ENCODE assay signal across 8 mouse cellular contexts in the genomic region with DNA sequence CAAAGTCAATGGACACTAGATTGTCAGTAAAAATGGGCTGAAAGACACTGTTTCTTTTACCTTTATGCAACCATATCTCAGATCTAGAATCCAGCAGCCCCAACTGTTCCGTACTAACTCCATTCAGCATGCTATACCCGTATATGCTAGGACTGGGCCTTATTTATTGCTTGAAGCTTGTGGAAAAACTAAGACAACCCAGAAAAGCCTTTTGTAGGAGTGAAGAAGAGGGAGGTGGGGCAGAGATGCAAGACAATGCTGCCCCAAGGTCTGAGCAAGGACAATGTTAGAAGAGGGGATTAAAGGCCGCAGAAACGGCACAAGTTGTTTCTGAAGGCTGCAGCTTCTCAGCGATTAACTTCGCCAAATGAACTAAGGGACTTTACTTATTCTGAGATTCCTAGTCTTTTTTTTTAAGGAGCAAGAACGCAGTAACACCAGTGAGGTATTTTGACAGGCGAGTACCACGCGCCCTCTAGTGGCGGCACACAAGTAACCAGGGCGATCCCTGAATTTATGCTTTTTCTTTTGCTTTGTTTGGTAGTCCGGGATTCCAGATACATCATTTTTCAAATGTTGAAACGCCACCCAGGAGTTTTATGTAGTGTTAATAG.
DNase-seq lines count a peak whose midpoint lies in the region; ATAC-seq and TF ChIP-seq lines count a peak whose summit lies in the region.

No protein-coding gene starts in this region.

- H3K36me3 ChIP-seq in embryonic facial prominence, embryonic 10.5 days (replicated peaks), result no peaks in the 10 kb centered on the region
- H3K36me3 ChIP-seq in heart, adult 2 months (ENCODE audit: control insufficient read depth, insufficient read depth, low read length), result no peaks in the 10 kb centered on the region
- H3K36me3 ChIP-seq in kidney, adult 2 months (ENCODE audit: control insufficient read depth, insufficient read depth, low read length), result no peaks in the 10 kb centered on the region
- H3K36me3 ChIP-seq in midbrain, embryonic 12.5 days, result no peaks in the 10 kb centered on the region
- H3K36me3 ChIP-seq in splenic B cell, adult 2 months (ENCODE audit: control insufficient read depth, insufficient read depth, low read length, poor library complexity, severe bottlenecking), result no peaks in the 10 kb centered on the region

- no peak overlapping the region for H3K4me3 ChIP-seq in embryonic facial prominence, embryonic 10.5 days
- no peak overlapping the region for H3K4me3 ChIP-seq in heart, adult 2 months
- no peak overlapping the region for H3K4me3 ChIP-seq in kidney, adult 2 months (ENCODE audit: insufficient read depth, low read depth, low read length)
- H3K4me3 ChIP-seq in midbrain, embryonic 12.5 days, result no peak overlapping the region

- peak; percentile 68 for ATAC-seq in midbrain, embryonic 12.5 days (ENCODE audit: low FRiP score, low read depth)

- H3K9ac ChIP-seq in heart, adult 2 months (ENCODE audit: low read depth, low read length), result no peak overlapping the region
- H3K9ac ChIP-seq in midbrain, embryonic 12.5 days (replicated peaks), result no peak overlapping the region

- H3K9me3 ChIP-seq in embryonic facial prominence, embryonic 10.5 days, result no peaks in the 10 kb centered on the region
- H3K9me3 ChIP-seq in midbrain, embryonic 12.5 days, result no peaks in the 10 kb centered on the region

- peak overlapping the region; percentile 25; the same call in 1 of the 2 replicates for H3K4me2 ChIP-seq in midbrain, embryonic 12.5 days (replicated peaks)

- 0 out of 2 replicates have a peak overlapping the region, but pooled peaks have one; percentile 24 for H3K27ac ChIP-seq in embryonic facial prominence, embryonic 10.5 days (replicated peaks)
- H3K27ac ChIP-seq in heart, adult 2 months, result no peak overlapping the region
- H3K27ac ChIP-seq in kidney, adult 2 months (ENCODE audit: insufficient read depth, low read depth, low read length), result peak overlapping the region; percentile 73; the same call in 1 of the 2 replicates
- no peak overlapping the region for H3K27ac ChIP-seq in midbrain, embryonic 12.5 days (replicated peaks)

- H3K4me1 ChIP-seq in embryonic facial prominence, embryonic 10.5 days, result peaks cover 16% of the 10 kb centered on the region
- no peaks in the 10 kb centered on the region for H3K4me1 ChIP-seq in heart, adult 2 months (ENCODE audit: control insufficient read depth, insufficient read depth, low read length)
- H3K4me1 ChIP-seq in kidney, adult 2 months (ENCODE audit: control insufficient read depth, insufficient read depth, low read length), result peaks cover 6% of the 10 kb centered on the region
- no peaks in the 10 kb centered on the region for H3K4me1 ChIP-seq in midbrain, embryonic 12.5 days

- peak; percentile 50 for DNase-seq in A20 (ENCODE audit: low read depth, low spot score)
- DNase-seq in adrenal gland, postnatal 14 days, result peak; percentile 84
- DNase-seq in embryonic facial prominence, embryonic 10.5 days (ENCODE audit: low spot score), result peak; percentile 74
- peak; percentile 66 to 75 for DNase-seq in heart, adult 2 months
- peak; percentile 89 for DNase-seq in kidney, adult 2 months
- peak; percentile 76 for DNase-seq in left cerebral cortex, postnatal 4 days
- DNase-seq in splenic B cell, adult 2 months (ENCODE audit: low read depth, low spot score), result peak; percentile 45

- no peak; the same call in 1 of the 2 replicates for TF ChIP-seq CTCF in heart, adult 2 months (IDR thresholded peaks at IDR 0.05)
- peak; percentile 86 for TF ChIP-seq CTCF in kidney, adult 2 months (conservative IDR thresholded peaks at IDR 0.05; ENCODE audit: insufficient read depth, insufficient read length, low read depth, low read length)

- intact Hi-C loops in heart, adult 2 months (cut with DNase I), result loop anchor here (1.0 to 5.0 kb wide), 4 partner anchors 142 to 301 kb away; partner anchors contain the start of gene Ccdc34
- intact Hi-C loops in left cerebral cortex, postnatal 4 days (cut with DNase I), result loop anchor here (10.0 kb wide), 1 partner anchor 190 kb away; the partner anchor contains the start of gene Ccdc34

- 12% methylated on average over 14 of the region's 14 CpGs for WGBS in embryonic facial prominence, embryonic 10.5 days
- WGBS in heart, adult 2 months, result 10% methylated on average over 14 of the region's 14 CpGs
- WGBS in kidney, adult 2 months, result 4% methylated on average over 14 of the region's 14 CpGs
- WGBS in midbrain, embryonic 12.5 days, result 10% methylated on average over 14 of the region's 14 CpGs

- peak; percentile 68; the same call in 1 of the 2 replicates for TF ChIP-seq EP300 in heart, adult 2 months (IDR thresholded peaks at IDR 0.05; ENCODE audit: insufficient read depth, low read depth, low read length)

- no peaks in the 10 kb centered on the region for H3K27me3 ChIP-seq in embryonic facial prominence, embryonic 10.5 days (replicated peaks; ENCODE audit: low read depth, poor library complexity, severe bottlenecking)
- H3K27me3 ChIP-seq in heart, adult 2 months (ENCODE audit: control insufficient read depth, insufficient read depth, low read length), result no peaks in the 10 kb centered on the region
- no peaks in the 10 kb centered on the region for H3K27me3 ChIP-seq in kidney, adult 2 months (replicated peaks; ENCODE audit: control insufficient read depth, insufficient read depth, low read length)
- no peaks in the 10 kb centered on the region for H3K27me3 ChIP-seq in midbrain, embryonic 12.5 days
- no peaks in the 10 kb centered on the region; the same call in 1 of the 2 replicates for H3K27me3 ChIP-seq in splenic B cell, adult 2 months (ENCODE audit: control insufficient read depth, insufficient read depth, low read length, poor library complexity, severe bottlenecking)

- no peak for TF ChIP-seq POLR2A in heart, adult 2 months (IDR thresholded peaks at IDR 0.05; ENCODE audit: insufficient read depth, low read depth, low read length)
- TF ChIP-seq POLR2A in kidney, adult 2 months (IDR thresholded peaks at IDR 0.05; ENCODE audit: low read depth, low read length), result no peak

- no peaks in the 10 kb centered on the region for H3K79me2 ChIP-seq in heart, adult 2 months (replicated peaks; ENCODE audit: control insufficient read depth, insufficient read depth, low read length)

Comparison
In these comparisons a context has a peak if more than half of its experiments do, and no peak if none do; other contexts are left out.
1. H3K27ac ChIP-seq: peak in embryonic facial prominence, embryonic 10.5 days (single experiment) and kidney, adult 2 months (single experiment); none in heart, adult 2 months (single experiment) and midbrain, embryonic 12.5 days (single experiment).
2. Peak in every context shown above with its lines, with median percentiles within 50 percentile points of each other: DNase-seq.